Mouse (Mus musculus): ENCODE results near the gene Foxf1.

Foxf1 gene

GRCm38 (mm10) chr8:121084210-121084951 lies at the start of gene Foxf1:
TSS of gene Foxf1 (plus strand) at chr8:121084386.
- no peak for DNase-seq

- DNase-seq: no peak
Observed at GRCm38 (mm10) chr8:121035611-121036010, 48.6 kb upstream of the Foxf1 start.

GRCm38 (mm10) chr8:121043719-121044440 lies 40.3 kb upstream of the Foxf1 start:
- no peak for DNase-seq

GRCm38 (mm10) chr8:121047441-121047840 lies 36.7 kb upstream of the Foxf1 start:
- DNase-seq: no peak

- DNase-seq: no peak
Observed at GRCm38 (mm10) chr8:121058081-121058480, 26.1 kb upstream of the Foxf1 start.

GRCm38 (mm10) chr8:121059098-121059497 lies 25.1 kb upstream of the Foxf1 start:
- DNase-seq: peak; percentile 65

GRCm38 (mm10) chr8:121062521-121062920 lies 21.7 kb upstream of the Foxf1 start:
- peak; percentile 44 for DNase-seq

- DNase-seq: peak; percentile 11
Observed at GRCm38 (mm10) chr8:121063649-121064048, 20.5 kb upstream of the Foxf1 start.

GRCm38 (mm10) chr8:121071454-121071853 lies 12.7 kb upstream of the Foxf1 start:
- no peak for DNase-seq

GRCm38 (mm10) chr8:121072406-121073130 lies 11.6 kb upstream of the Foxf1 start:
- DNase-seq: no peak

- no peak for DNase-seq
Observed at GRCm38 (mm10) chr8:121073174-121074107, 10.7 kb upstream of the Foxf1 start.

- no peak for DNase-seq
Observed at GRCm38 (mm10) chr8:121074108-121074847, 9.9 kb upstream of the Foxf1 start.

GRCm38 (mm10) chr8:121074848-121075145 lies 9.4 kb upstream of the Foxf1 start:
- DNase-seq: no peak

GRCm38 (mm10) chr8:121075936-121076335 lies 8.2 kb upstream of the Foxf1 start:
- DNase-seq: no peak

- DNase-seq: no peak
Observed at GRCm38 (mm10) chr8:121076555-121076954, 7.6 kb upstream of the Foxf1 start.

GRCm38 (mm10) chr8:121078721-121079120 lies 5.5 kb upstream of the Foxf1 start:
- no peak for DNase-seq

GRCm38 (mm10) chr8:121079201-121079600 lies 5.0 kb upstream of the Foxf1 start:
- DNase-seq: no peak

GRCm38 (mm10) chr8:121079944-121080343 lies 4.2 kb upstream of the Foxf1 start:
- DNase-seq: no peak

GRCm38 (mm10) chr8:121080361-121081090 lies 3.7 kb upstream of the Foxf1 start:
- no peak for DNase-seq

- DNase-seq: no peak
Observed at GRCm38 (mm10) chr8:121081398-121081797, 2.8 kb upstream of the Foxf1 start.
